Mouse (Mus musculus): ENCODE results near the gene Il10.

DNA sequence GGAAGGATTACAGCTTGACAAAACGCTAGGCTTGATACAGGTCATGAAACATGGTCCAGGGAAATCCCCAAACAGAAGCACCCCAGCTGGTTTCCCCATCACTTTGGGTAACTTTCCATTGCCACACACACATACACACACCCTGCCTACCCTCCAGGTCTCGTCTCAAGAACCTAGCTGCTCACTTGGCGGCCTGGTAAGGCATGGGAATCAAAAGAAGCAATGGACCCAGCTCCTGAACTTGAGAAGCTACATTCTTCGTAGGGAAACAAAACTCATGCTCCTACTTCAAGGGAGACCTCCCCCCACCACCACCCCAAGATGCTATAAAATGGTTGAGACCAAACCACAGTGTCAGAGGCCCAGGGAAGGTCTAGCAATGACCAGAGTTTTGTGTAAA is 19.9 kb upstream of the Il10 start:
- TF ChIP-seq CTCF (IDR thresholded peaks at IDR 0.05; ENCODE audit: control insufficient read depth, insufficient read depth, insufficient replicate concordance, low read depth, low read length) (no peak), POLR2A (IDR thresholded peaks at IDR 0.05; ENCODE audit: control insufficient read depth, low read depth, low read length) (no peak)
